Mouse (Mus musculus) CD4-positive, CD25-positive, alpha-beta regulatory T cell, adult 2 months (primary cell): Measurements from ENCODE around the gene Tmcc2.

Experiments
- DNase-seq: peaks from one replicate; pipeline ENCODE4 v3.0.0-alpha.2; 2012; ENCODE audit warnings: low read depth, low spot score

Tmcc2 gene

GRCm38 (mm10) chr1:132342518-132342917 is 48.6 kb downstream of the Tmcc2 start:
- DNase-seq: no peak

- DNase-seq: peak; percentile 84
Measured at GRCm38 (mm10) chr1:132341731-132342501, 49.2 kb downstream of the Tmcc2 start.

- DNase-seq: no peak
Measured at GRCm38 (mm10) chr1:132338027-132338660, 52.9 kb downstream of the Tmcc2 start.

- DNase-seq: no peak
Measured at GRCm38 (mm10) chr1:132336921-132337320, 54.2 kb downstream of the Tmcc2 start.

GRCm38 (mm10) chr1:132335378-132335965 is 55.6 kb downstream of the Tmcc2 start:
- DNase-seq: no peak

- DNase-seq: no peak
Measured at GRCm38 (mm10) chr1:132334178-132334801, 56.8 kb downstream of the Tmcc2 start.

- no peak for DNase-seq
Measured at GRCm38 (mm10) chr1:132333675-132334141, 57.4 kb downstream of the Tmcc2 start.

GRCm38 (mm10) chr1:132333201-132333600 is 57.9 kb downstream of the Tmcc2 start:
- DNase-seq: no peak

GRCm38 (mm10) chr1:132331283-132331682 is 59.8 kb downstream of the Tmcc2 start:
- DNase-seq: no peak

- DNase-seq: no peak
Measured at GRCm38 (mm10) chr1:132330397-132330796, 60.7 kb downstream of the Tmcc2 start.

GRCm38 (mm10) chr1:132329656-132330055 is 61.4 kb downstream of the Tmcc2 start:
- DNase-seq: no peak

GRCm38 (mm10) chr1:132328565-132328964 is 62.5 kb downstream of the Tmcc2 start:
- no peak for DNase-seq

- no peak for DNase-seq
Measured at GRCm38 (mm10) chr1:132327477-132327876, 63.6 kb downstream of the Tmcc2 start.

GRCm38 (mm10) chr1:132326777-132327176 is 64.3 kb downstream of the Tmcc2 start:
- no peak for DNase-seq

GRCm38 (mm10) chr1:132322711-132323542 is 68.2 kb downstream of the Tmcc2 start:
- DNase-seq: no peak

- DNase-seq: no peak
Measured at GRCm38 (mm10) chr1:132321821-132322580, 69.1 kb downstream of the Tmcc2 start.

- no peak for DNase-seq
Measured at GRCm38 (mm10) chr1:132319242-132319641, 71.8 kb downstream of the Tmcc2 start.

GRCm38 (mm10) chr1:132317894-132318863 is 72.9 kb downstream of the Tmcc2 start:
- DNase-seq: no peak

- no peak for DNase-seq
Measured at GRCm38 (mm10) chr1:132317413-132317812, 73.7 kb downstream of the Tmcc2 start.
